Mouse (Mus musculus) myocyte (in vitro differentiated cells): Measurements from ENCODE around the gene Slamf7.

Experiments used
- POLR2A ChIP-seq: IDR thresholded peaks from one replicate; pipeline ENCODE4 v1.6.1; 2011; ENCODE audit warnings: low read depth, mild to moderate bottlenecking, control low read depth, moderate library complexity; ENCODE audit not compliant: insufficient read length
- POLR2AphosphoS2 ChIP-seq: IDR thresholded peaks from one replicate; pipeline ENCODE4 v1.6.1; 2011; ENCODE audit warnings: low read depth, control low read depth; ENCODE audit not compliant: insufficient read length

DNA sequence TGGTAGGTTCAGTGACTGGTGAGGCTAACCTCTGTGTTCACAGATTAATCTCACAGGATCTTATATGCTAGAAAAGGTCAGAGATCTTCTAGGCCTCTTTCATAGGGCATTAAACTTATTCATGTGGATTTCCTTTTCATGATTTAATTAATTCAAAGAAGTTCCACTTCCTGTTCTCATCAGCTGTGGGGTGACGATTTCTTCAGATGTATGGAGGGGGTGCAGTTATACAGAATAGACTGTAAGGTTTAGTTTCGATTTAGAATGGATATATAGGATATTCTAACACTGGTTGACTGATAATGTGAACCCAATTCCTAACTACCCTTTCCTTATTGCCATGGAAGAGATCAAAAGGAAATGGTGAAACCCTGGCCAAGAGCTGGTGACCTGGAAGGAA is 8.6 kb upstream of the Slamf7 start:
- TF ChIP-seq POLR2A (no peak), POLR2AphosphoS2 (no peak)
